Mouse (Mus musculus) liver, embryonic 14.5 days (tissue): ENCODE measurements around the gene Unk.

Experiments used
- CTCF ChIP-seq: IDR thresholded peaks from 2 replicates; pipeline ENCODE4 v1.5.1; 2016; ENCODE audit warnings: antibody characterized with exemption, low read depth, control low read depth
- EP300 ChIP-seq: IDR thresholded peaks from 2 replicates; pipeline ENCODE4 v1.6.1; 2016; ENCODE audit warnings: antibody characterized with exemption, low read depth

- no peak for TF ChIP-seq CTCF
- no peak for TF ChIP-seq EP300
These were observed 70.3 kb downstream of the Unk start for GRCm38 (mm10) chr11:116100385-116100784.
